Mouse (Mus musculus): ENCODE results near the gene Nt5c3b.

The Nt5c3b gene

DNA sequence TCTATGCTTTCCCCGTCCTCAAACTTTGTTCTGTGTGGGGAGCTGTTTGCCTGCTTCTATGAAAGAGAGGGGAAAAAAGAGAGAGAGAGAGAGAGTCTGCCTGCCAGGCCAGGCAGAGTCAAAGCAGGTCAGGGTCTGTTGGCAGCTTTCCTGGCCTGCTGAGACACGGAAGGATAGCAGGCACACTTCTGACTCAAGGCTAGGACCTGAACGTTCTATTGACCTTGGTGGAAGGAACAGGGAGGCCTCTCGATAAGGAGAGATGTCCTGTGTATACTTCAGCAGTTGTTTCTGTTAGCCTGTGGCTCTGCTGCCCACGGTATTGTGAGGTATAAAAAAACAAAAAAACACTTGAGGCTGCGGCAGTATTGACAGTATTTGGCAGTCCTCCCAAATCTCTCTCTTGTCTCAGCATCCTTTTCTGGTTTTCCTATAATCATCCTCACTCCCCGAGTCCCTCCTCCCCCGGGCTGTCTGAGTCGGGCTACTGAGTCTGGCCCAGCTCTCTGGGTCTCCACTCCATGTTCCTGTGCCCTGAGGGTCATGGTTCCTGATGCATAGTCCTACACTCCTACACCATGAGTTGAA, 12.9 kb downstream of the Nt5c3b start:
- DNase-seq (ENCODE audit: extremely low spot score, low read depth, low spot score), result no peak

DNA sequence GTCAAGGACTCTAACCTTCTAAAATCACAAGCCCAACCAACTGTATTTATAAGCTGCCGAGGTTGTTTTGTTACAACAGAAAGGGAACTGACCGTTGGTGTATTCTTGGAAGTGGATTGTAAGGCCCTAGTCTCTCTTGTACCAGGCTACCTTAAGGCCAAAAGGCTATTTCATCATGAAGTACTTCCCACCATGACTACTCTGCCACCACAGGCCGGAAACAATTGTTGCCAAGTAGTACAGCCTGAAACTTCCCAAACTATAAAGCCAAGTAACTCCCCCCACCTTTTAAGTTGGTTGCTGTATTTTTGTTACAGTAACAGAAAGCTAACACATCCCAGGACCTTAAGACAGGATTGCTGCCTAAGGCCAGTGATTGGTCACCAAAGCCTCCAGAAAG, 14.8 kb downstream of the Nt5c3b start:
- DNase-seq (ENCODE audit: extremely low spot score, low read depth, low spot score), result no peak

DNA sequence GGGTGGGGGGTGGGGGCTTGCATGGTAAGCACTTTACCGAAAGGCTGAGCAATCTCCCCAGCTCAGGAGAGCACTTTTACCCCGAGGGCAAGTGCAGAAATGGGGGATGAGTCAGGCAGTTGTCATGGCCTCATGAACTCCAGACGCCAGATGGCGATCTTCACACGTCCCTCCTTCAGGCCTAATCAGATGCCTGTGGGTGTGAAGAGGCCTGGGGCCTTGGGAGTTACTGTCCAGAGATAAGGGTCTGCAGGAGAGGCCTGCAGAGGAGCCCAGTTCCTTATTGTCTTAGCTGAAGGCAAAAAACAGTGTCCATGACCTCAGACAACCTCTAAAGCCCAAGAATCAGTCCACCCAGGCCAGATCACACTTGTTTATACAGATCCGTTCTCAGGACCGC, 15.8 kb downstream of the Nt5c3b start:
- DNase-seq (ENCODE audit: extremely low spot score, low read depth, low spot score), result peak; percentile 53

GRCm38 (mm10) chr11:100423836-100424235, 17.8 kb downstream of the Nt5c3b start:
- no peak for DNase-seq (ENCODE audit: extremely low spot score, low read depth, low spot score)

DNA sequence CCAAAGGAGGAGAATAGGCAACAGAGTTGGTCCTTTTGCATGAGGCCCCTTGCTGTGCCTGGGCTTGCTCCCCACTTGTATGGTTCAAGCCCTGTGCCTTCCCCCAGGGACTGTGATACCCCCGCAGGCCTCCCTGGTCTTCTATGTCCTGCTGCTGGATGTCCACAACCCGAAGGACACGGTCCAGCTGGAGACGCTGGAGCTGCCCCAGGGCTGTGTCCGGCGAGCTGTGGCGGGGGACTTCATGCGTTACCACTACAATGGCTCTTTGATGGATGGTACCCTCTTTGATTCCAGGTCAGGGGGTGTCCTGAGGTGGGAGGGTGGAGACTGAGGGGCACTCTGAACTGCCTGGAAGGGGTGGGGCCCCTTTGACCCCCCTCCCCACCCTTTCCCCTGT, 20.1 kb downstream of the Nt5c3b start:
- DNase-seq (ENCODE audit: extremely low spot score, low read depth, low spot score), result no peak

DNA sequence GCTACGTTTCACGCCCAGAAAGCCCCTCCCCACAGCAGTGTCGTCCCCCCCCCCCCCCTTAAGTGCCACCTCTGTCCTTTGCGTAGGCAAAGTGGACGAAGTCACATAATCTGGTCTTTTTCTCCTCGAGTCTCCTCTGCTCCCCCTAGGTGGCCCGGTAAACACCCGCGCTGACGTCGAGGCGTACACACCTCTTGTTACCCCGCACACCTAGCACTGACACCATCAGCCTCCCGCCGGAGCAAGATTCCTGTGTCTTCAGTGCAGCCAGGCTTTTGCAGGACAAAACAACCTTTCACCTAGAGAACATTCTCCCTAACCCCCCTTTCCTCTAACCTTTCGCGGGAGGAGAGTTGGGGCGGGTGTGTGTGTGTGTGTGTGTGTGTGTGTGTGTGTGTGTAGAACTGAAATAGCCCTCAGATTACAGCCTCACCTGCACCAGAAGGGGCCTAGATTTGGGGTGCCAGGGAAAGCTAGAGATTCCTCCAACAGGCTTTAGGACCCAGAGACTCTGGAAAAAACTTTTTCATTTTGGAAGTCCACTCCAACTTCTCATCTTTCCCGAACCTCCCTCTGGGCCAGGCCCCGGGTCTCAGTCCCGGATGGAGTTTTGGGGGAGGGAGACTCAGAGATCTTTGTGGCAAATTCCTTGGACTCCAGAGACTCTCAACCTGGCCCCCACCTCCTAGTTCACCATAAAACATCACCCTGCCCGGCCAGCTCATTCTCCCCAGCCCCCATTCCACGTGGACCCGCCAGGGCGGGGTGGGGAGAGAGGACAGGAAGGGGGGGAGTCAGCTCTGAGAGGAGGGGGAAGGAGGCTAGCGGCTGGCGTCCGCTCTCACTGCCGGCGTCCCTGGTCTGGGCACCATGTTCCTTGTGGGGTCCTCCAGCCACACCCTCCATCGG, 26.4 kb downstream of the Nt5c3b start, which contains the start of gene Fkbp10:
TSS of gene Fkbp10 (plus strand) at position 784 of the 909 bp plus-strand sequence.
- DNase-seq (ENCODE audit: extremely low spot score, low read depth, low spot score), result no peak

DNA sequence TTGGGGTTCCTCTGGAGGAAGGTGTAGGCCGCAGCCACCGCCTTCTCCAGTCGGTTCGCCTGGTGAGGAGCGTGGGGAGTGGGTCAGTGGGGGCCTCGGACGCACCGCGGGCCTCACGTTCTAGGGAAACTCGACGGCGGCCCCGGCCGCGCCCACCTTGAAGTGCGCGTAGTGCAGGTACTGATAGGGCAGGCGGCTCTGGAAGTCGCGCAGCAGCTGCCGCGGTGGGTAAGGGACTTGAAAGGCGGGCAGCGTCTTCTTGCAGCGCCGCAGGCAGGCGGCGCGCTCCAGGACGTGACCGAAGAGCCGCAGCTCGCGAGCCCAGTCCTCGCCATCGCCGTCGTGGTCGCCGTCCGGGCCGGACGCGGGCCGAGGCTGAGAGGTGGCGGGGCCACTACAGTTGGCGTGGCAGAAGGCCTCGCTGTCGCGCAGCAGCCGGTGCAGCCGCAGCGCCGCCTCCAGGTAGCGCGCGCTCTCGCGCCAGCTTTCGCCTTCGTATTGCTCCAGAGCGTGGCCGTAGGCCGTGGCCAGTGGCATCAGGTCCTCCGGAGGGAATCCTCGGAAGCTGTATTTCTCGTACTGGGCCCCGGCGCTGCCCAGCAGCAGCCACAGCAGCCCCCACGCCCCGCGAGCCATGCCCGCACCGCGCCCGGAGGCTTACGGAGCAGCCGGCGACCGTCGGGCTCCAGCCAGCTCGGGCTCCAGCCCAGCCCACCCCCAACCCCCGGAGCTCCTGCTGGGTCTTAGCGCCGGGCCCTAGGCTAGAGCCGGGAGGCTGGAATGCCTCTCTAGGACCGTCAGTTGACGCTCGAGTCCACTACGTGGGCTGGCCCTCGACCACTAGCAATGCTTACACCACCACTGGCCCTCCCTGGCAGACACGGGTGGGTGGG, 27.3 kb downstream of the Nt5c3b start, which contains the start of gene P3h4:
TSS of gene P3h4 (minus strand) at position 816 of the 893 bp plus-strand sequence.
- DNase-seq (ENCODE audit: extremely low spot score, low read depth, low spot score), result no peak

DNA sequence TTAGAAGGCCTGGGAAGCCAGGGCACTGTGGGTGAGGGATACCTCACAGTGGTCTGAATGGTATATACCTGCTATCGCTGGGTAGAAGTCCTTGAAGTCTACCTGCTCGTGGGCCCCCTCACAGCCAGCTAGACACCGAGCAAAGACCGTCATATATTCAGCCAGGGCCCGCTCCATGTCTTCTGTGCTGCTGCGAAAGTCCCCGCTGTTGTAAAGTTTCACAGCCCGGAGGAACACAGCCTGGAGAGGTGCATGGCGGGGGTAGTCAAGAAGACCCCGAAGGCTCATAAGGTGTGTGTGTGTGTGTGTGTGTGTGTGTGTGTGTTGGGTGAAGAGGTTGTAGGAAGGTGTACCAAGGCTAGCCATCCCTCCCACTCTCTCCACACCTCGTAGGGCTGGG, 28.1 kb downstream of the Nt5c3b start:
- DNase-seq (ENCODE audit: extremely low spot score, low read depth, low spot score), result no peak

DNA sequence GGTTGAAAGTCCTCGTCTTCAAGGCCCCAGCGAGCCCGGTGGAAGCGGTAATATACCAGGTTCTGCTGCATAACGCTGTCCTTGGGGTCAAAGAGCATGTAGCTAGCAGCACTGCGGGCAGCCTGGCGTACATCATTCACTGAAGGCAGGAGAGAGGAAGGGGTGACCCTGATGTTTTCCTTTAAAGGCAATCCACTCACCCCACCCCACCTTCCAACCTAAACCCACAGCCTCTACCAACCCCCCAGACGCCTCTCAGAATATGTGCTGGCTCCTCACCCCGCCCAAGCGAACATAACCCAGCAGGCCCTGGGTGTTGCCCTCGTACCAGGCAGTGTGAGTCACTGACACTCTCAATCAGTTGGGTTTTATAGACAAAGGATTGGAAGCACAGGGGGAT, 29.9 kb downstream of the Nt5c3b start:
- no peak for DNase-seq (ENCODE audit: extremely low spot score, low read depth, low spot score)

- no peak for DNase-seq (ENCODE audit: extremely low spot score, low read depth, low spot score)
Measured at GRCm38 (mm10) chr11:100409686-100410085, 31.9 kb downstream of the Nt5c3b start.

DNA sequence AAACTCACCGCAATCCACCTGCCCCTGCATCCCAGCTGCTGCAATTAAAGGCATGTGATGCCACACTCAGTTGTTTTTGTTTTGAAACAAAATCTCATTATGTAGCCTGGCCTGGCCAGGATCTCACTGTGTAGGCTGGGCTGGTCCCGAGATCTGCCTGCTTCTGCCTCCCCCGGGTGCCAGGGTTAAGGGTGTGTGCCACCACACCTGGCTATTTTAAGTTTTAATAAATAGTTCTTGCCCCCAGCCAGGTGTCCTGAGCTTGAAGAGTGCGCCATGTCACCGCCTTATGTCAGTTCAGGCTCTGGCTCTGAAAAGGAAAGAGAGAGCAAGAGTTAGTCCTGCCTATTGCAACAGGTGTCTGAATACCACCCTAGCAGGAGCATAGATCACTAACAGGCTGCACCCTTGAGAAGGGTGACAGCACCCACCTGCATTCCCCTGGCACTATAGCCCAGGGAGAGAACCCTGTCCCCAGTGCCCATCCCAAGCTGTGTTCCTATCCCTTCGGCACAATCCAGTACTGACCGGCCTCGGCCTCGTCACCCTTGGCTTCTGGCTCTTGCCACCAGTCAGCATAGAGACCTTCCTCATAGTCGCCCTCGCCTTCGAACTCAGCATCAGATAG, 32.7 kb downstream of the Nt5c3b start:
- DNase-seq (ENCODE audit: extremely low spot score, low read depth, low spot score), result no peak

- DNase-seq (ENCODE audit: extremely low spot score, low read depth, low spot score), result no peak
Measured at GRCm38 (mm10) chr11:100408076-100408834, 33.4 kb downstream of the Nt5c3b start.

- DNase-seq (ENCODE audit: extremely low spot score, low read depth, low spot score), result no peak
Measured at GRCm38 (mm10) chr11:100406995-100407705, 34.5 kb downstream of the Nt5c3b start.

DNA sequence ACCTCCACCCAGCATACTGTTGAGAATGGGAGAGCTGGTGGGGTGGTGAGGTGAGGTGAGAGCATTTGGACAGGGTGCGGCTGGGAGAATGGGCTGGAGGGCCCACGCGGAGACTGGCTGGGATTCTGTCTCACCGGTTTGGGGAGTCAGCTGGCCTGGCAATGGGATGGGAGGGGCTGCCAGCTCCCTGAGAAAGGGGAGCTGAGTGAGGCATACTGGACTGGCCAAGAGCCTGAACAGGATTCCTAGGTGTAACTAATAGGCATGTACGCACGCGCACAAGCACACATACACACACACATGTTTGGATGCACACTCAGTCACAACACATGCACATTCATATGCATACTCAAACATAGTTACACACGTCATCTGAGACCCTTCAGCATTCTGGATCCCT, 35.3 kb downstream of the Nt5c3b start:
- DNase-seq (ENCODE audit: extremely low spot score, low read depth, low spot score), result no peak

DNA sequence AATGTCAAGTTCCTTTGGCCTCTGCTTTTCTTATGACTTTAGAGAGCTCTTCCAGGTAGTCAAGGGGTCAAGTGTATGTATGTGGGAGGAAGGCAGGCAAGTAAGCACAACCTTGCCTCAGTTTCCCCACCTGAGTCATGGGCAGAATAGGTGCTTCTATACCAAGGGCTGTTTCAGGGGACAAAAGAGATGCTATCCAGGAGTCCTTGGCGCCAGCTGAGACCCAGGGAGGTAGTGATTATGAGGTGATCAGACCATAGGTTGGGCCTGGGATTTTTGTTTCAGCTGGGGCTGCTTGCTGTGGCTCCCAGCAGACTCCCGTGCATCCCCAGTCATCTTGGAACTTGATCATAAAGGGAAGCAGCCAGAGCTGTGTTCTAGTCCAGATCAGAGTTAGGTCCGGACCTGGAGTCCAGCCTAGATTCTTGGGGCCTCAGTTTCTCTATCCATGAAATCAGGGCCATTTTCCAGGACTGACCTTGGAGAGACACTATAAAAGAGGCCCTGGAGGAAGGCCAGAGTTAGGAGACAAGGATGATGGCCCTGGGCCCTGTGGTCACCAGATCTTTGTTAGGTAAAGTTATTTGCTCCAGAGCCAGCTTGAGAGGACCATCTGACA, 37.0 kb downstream of the Nt5c3b start:
- no peak for DNase-seq (ENCODE audit: extremely low spot score, low read depth, low spot score)

DNA sequence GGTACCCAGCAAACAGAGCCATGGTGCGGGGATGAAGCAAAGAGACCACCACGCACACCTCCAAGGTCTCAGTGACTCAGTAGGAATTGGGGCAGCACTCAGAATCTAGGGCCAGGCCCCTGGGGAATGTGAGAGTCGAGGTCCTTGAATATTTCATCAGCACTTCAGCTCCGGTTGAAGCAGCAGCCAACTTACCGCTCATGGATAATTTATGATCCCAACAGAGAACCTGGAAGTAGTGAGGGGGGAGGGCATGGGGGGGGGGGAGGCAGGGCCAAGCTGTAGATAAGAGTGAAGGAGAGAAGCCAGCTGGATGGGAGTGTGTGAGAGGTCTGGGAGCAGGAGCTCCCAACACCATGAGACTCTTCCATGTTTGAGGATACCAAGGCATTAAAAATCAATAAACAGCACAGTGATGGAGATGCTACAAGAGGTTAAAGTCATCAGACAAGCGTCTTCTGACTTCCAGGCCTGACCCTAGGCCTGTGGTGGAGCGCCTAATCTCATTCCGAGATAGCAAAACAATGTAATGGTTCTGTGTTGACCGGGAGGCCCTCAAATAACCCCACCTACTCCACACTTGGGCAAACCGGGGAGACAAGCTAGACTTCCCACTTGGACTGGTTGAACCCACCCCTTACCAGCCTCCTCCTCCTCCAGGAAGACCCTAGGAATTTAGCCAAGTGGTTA, 38.0 kb downstream of the Nt5c3b start:
- no peak for DNase-seq (ENCODE audit: extremely low spot score, low read depth, low spot score)

GRCm38 (mm10) chr11:100402682-100403081, 38.9 kb downstream of the Nt5c3b start:
- DNase-seq (ENCODE audit: extremely low spot score, low read depth, low spot score), result no peak

DNA sequence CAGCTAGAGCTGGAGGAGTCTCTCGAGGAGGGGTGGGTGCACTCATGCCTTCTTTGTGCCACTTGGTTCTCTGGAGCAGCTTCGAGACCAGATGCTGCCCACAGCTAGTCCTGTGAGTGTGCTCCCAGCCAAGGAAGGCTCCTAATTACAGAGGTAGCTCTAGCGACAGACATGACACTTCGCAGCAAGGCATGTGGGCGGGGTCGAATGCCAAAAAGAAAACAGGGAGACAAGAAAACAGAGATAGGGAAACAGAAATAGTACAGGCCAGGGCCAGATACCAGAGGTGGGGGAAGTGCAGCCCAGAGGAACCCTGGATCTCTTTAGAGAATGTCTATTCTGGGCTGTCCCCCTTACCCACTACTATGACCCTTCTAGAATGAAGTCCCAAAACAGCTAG, 39.4 kb downstream of the Nt5c3b start:
- DNase-seq (ENCODE audit: extremely low spot score, low read depth, low spot score), result no peak

Measured in hindlimb bud, embryonic 11.5 days (tissue).